Mouse (Mus musculus) monocyte, adult 2 months (primary cell): Measurements from ENCODE around the gene Cdk15.

Source experiments
- DNase-seq, 2 experiments: peaks; one replicate each; pipeline ENCODE4 v3.0.0; 2022; ENCODE audit warnings: low spot score in 2 of 2, low read depth in 1 of 2

Cdk15 gene

DNA sequence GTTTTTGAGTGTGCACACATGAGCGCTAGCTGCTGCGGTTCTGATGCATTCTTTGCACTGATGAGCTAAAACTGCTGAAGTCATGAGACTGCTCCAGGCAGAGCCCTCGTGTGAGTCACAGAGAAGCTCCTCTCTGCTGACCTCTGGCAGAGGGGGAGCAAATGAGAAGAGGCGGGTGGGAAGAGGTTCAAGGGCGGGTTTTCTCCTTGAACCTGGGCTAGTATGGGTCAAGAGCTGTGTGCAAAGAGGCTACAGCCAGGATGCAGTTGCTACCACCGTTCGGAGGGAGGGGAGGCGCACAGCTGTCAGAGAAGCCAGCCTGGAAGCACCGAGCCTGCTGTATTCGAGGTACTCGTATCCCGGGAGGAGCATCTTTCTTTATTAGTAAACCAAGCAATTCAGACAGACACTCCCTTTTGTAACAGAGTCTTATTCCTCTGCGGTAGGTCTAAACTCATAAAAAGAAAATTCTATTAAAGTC is at the start of gene Cdk15:
Cdk15 (plus strand) TSS at position 156 of the 481 bp plus-strand sequence.
- DNase-seq, result no peak

GRCm38 (mm10) chr1:59208331-59208730 is 48.4 kb upstream of the Cdk15 start:
- no peak for DNase-seq

DNA sequence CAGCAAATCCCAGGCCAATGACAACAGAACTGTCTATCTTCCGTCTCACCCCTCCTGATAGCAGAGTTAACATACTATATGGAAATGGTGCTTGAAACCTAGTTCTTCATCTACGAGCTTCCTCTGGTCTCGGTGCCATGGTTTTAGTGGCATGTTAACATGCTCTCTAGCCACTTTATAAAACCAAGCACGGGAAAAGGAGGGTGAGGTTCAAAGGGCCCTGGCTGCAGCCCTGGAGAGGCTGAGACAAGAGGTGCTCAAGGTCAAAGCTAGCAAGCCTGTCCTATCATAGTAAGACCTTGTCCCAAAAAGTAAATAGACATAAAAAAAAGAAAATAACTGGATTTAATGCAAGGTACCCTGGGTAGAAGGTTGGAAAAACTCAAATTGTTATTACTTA is 45.1 kb upstream of the Cdk15 start:
- no peak for DNase-seq

DNA sequence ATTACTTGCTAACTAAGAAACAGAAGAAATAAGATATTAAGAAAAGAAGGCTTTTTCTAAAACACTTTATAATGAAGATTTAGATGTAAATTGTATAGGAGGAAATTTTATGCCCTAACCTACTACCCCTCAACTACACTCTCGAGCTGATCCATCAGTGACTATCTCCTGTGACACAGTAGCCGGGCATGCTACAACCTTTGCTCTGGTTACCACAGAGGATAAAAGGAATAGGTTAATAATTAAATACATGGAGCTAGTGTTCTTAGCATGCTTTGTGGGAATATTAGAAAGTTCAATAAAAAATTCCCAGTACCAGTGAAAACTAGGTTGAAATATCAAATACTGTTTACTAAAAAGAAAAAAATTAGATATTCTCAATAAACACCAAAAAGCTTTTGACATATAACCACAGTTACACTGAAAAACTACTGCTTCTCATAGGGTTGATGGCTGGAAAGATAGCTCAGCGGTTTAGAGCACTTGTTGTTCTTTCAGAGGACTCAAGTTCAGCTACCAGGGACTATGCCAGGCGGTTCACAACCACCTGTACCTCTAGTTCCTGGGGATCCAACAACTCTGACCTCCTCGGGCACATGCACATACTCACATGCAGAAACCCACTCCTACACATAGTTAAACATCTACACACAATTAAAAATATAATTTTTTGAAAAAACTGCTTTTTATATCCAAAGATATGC is 44.5 kb upstream of the Cdk15 start:
- DNase-seq, result no peak

DNA sequence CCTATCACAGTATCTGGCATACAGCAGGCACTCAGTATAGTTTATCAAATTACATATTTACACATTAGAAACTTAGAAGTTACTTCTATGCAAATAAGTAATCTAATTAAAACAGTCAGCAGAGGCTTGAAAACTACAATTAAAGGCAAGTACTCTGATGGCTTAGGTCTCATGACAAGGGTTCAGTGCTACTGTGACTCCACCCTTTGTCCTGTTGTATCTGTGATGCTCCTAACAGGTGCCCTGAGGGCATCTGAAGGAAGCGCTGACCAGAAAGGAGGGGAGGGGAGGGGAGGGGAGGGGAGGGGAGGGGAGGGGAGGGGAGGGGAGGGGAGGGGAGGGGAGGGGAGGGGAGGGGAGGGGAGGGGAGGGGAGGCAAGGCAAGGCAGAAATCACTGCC is 43.8 kb upstream of the Cdk15 start:
- DNase-seq, result no peak

DNA sequence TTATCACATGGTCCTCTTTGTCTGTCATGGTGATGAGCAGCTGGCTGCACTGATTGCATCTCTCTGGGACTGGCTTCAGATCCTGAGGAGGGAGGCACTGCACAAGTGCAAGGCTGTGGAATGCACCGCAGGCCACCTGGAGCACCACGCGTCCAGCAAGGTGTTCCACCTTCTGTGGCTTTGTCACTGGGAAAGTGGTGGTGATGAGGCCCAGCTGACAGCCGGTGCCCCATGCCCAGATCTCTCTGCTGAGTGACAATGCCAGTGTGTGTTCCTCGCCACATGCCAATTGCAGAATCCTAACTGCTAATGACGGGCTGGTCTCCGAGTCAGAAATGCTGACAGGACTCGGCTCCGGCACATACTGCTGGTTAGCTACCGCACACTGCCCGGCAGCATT is 41.3 kb upstream of the Cdk15 start:
- DNase-seq, result no peak

- DNase-seq, result no peak
Measured at GRCm38 (mm10) chr1:59220371-59220770, 36.3 kb upstream of the Cdk15 start.

DNA sequence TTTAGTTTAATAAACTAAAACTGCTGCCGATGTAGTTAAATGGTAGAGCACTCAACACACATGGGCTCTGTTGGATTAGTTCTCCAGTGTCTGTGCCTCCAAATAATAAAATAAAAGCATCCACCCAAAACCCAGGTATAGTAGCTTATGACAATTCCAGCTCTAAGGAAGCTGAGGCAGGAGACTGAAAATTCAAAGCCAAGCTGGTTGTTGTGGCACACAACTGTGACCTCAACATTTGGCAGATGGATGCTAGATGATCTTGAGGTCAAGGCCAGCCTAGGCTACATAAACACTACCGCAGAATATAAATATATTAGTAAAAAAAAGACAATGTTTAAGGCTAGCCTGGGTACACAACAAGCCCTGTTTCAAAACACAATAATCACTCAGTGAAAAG is 35.1 kb upstream of the Cdk15 start:
- DNase-seq, result no peak

DNA sequence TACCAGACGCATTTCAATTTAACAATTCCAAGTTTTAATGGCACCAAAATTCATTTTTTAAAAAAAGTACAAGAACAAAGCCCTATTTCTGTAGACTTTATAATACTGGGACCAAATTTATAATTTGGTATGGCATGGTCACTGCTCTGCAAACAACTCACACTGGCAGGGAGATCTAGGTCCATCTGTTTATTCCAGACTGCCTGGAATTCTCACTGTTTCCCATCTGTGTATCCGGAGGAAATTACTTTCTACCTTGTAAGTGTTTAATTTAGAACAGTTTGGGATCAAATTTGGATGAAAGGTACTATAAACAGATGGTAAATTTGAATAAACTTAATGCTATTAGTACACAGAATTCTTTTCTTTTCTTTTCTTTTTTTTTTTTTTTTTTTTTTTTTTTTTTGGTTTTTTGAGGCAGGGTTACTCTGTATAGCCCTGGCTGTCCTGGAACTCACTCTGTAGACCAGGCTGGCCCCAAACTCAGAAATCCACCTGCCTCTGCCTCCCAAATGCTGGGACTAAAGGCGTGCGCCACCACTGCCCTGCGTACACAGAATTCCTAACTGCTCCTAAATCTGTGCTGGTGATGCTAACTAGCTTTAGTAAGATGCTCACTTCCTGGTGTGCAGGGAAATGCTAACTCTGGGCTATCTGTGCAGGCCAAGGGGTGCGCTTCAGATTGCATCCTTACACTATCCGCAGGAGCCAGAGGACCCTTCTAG is 34.4 kb upstream of the Cdk15 start:
- DNase-seq, result no peak

- no peak for DNase-seq
Measured at GRCm38 (mm10) chr1:59228552-59228951, 28.2 kb upstream of the Cdk15 start.

DNA sequence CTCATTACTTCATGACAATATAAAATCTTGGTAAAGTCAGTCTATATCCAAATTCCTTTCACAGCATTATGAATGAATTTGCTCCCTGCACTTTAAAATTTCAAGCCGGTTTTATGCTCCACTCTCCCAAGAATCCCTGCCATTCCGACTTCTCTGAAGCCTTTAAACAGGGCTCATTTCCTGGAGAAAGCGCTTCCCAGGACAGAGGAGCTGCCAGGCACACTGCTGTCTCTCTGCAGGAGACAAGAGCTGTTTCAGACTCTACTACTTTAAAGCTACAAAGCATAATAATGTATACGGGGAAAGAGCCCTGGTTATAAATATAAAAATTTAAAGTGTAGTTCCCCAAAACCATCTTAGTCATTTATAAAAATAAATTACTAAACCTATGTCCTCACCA is 27.5 kb upstream of the Cdk15 start:
- no peak for DNase-seq

DNA sequence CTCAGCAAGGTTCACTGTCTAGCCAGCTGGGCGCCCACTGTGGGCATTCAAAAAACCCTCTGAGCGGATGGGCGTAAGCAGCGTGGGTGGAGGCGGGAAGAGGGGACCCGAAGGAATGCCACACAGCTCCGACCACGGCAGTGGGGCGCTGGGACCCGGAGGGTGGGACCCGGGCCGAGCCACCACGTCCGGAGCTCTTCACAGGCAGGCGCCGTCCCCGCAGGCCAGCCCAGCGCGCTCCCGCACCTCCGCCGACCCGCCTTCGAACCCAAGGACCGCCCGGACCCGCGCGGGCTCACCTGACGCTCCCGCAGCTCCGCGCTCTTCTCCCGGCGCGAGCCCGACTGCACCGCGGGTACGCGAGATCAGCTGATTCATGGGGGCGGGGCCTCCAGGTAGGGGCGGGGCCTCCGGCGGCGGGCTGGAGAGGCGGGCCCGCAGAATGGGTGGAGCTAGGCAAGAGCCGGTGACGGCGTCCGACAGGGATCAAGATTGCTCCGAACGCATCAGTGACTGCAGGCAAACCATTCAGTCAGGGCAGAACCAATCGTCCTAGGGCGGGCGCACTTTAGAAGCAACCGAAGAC is 19.8 kb upstream of the Cdk15 start, which contains the start of gene Als2:
Als2 (minus strand) TSS at position 376 of the 586 bp plus-strand sequence.
- DNase-seq, result peak; percentile 86 to 91

DNA sequence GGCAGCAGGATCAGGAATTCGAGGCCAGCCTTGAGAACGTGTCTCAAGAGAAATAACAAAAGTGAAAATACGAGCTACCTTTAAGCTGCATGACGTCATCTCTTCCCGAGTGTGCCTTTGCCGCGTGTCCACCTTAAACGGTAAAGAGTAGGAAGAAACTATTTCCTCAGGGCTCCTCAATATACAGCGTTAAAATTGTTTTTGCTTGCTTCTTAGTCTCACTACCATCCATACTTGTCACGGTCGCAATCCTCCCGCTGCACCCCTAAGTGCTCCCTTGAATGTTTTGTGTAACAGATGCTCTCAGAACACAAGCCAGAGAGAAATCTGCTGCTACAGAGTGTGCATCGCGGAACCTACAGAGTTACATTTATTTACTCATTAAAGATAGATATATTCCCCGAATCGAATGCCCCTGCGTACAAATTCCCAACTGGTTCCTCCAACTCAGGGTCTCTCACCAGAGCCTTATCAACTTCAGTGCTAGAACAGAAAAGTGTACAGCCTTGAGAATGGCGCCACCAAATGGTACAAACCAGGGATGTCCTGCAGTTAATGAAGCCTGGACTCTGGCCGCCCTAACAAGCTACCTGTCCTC is 19.0 kb upstream of the Cdk15 start:
- DNase-seq, result peak; percentile 23 to 45

DNA sequence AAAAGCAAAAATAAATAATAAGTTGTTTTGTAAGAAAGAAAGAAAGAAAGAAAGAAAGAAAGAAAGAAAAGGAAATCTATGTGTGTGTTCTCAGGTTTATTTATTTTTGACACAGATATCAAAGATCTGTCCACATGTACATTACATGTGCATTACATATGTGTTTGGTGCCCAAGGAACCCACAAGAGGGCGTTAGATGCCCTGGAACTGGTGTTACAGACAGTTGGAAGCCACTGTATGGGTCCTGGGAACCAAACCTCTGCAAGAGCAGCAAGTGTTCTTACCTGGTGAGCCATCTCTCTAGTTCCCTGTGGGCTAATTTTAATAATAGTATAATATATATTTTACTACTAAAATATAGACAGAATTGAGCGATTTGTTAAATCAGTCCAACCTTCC is 12.9 kb upstream of the Cdk15 start:
- no peak for DNase-seq

DNA sequence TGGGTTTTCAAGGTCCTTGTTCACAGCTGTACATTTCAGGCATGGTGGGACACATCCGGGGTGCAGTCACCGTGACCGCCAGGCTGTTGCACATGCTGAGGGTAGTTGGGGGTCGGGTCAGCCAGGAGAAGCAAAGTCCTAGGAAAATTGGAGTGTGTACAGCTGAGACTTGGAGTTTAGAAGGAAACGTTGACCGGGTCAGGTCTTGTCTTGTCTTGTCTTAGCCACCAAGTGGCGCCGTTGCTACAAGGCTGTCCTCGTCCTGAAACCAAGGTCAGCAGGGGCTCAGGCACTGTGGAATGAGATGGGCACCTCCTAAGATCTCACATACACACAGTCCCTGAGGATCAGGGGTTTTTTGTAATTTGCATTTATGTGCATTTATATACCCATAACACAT is 9.1 kb upstream of the Cdk15 start:
- DNase-seq, result no peak

GRCm38 (mm10) chr1:59252762-59253161 is 3.9 kb upstream of the Cdk15 start:
- DNase-seq, result no peak

DNA sequence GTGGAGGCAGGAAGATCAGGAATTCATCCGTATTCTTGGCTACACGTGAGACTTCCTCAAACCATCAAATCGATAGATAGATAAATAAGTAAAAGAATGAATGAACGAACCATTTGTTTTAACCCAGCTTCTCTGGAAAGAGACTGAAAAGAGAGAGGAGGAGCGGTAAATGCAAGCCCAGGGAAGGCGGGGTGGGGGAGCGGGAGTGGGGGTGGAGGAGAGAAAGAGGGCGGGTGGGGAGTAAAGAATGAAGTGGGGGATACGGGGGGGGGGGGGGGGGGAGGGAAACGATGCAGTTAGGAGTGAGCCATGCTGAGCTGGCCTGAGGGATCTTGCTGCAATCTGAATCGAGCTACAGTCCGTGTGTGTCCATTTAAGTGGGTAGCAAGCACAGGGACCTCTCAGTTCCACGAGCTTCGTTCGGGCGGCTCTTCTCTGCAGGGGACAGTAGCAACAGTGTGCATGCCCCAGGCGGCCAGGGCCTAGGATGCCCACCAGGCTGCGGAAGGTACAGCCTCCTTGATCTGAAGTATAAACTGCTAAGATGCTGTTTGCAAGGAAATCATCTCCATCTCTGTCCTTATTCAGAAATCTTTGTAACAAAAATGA is 3.3 kb upstream of the Cdk15 start:
- DNase-seq, result no peak

DNA sequence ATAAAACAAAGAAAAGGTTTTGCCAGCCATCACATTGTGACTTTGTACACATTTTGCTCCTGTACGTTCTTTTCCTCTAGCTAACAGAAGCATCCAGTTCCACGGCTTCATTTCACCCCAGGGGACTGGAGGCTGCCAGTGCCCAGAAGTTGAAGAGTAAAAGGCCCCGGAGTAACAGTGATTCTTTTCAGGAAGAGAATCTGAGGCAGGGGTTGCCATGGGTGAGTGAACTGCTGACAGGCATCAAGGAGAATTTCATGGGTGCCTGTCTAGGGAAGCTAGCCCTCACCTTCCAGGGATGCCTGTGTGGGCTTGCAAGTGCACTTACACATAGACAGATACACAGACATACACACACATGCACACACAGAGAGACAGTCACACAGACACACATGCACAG is 1.0 kb downstream of the Cdk15 start:
- no peak for DNase-seq

- no peak for DNase-seq
Measured at GRCm38 (mm10) chr1:59268931-59269330, 12.2 kb downstream of the Cdk15 start.

GRCm38 (mm10) chr1:59269466-59269865 is 12.8 kb downstream of the Cdk15 start:
- DNase-seq, result no peak

GRCm38 (mm10) chr1:59269951-59270689 is 13.4 kb downstream of the Cdk15 start:
- no peak for DNase-seq
